Mouse (Mus musculus) ovary, postnatal 10 days (tissue): ENCODE data around the gene Trcg1.
"Not testable (repeated sequence)": the region's sequence is repeated elsewhere in the genome, so short reads cannot be mapped to it uniquely, and the experiment has no call there.

Source experiments
- DNase-seq: peaks from one replicate; pipeline ENCODE4 v3.0.0; 2022; ENCODE audit warnings: low spot score

Trcg1 gene

GRCm38 (mm10) chr9:57236256-57236655 lies at the start of gene Trcg1:
Gene Trcg1, plus strand, starts transcription at chr9:57236556.
- DNase-seq: no peak

GRCm38 (mm10) chr9:57196708-57197107 lies 39.6 kb upstream of the Trcg1 start:
- DNase-seq: no peak

DNA sequence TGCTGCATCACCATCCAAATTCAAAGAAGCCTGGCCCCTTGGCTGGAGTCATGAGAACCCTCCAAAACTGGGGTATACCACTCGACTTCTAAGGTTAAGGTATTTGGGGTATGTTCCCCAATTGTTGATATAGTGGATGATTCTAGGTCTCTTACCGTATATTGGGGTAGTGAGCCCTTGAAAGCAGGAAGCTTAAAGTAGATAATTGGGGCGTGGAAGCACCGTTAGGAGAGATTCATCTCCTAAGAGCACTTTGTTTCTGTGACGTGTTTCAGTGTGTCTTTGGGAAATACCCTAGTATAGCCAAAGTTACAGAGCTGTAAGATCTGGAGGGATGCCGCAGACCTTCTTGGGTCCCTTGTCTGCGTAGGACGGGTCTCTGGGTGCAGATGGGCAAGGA lies 38.9 kb upstream of the Trcg1 start:
- DNase-seq: no peak

GRCm38 (mm10) chr9:57202981-57203380 lies 33.4 kb upstream of the Trcg1 start:
- no peak for DNase-seq

GRCm38 (mm10) chr9:57203571-57203970 lies 32.8 kb upstream of the Trcg1 start:
- not testable (repeated sequence) for DNase-seq

DNA sequence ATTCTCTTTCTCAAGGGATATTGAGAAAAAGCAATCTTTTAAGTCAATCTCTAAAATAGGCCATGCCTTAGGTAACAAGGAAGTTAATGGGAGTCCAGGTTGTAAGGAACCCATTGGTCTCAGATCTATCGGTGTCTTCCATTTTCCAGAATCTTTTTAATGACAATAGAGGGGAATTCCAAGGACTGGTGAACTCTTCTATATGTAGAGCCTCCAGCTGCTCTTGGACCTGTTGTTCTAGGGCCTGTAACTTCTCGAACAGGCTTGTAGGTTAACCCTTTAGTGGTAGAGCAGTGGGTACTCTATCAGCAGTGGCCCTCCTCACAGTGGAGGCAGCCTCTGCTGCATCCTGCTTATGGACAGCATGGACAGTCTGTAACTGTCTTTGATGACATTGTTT lies 29.5 kb upstream of the Trcg1 start:
- no peak for DNase-seq

- no peak for DNase-seq
Measured at GRCm38 (mm10) chr9:57209316-57209715, 27.0 kb upstream of the Trcg1 start.

- DNase-seq: no peak
Measured at GRCm38 (mm10) chr9:57212448-57213222, 23.7 kb upstream of the Trcg1 start.

- no peak for DNase-seq
Measured at GRCm38 (mm10) chr9:57214500-57214899, 21.9 kb upstream of the Trcg1 start.

- DNase-seq: no peak
Measured at GRCm38 (mm10) chr9:57217220-57217619, 19.1 kb upstream of the Trcg1 start.

GRCm38 (mm10) chr9:57218776-57219175 lies 17.6 kb upstream of the Trcg1 start:
- no peak for DNase-seq

GRCm38 (mm10) chr9:57219511-57219910 lies 16.8 kb upstream of the Trcg1 start:
- no peak for DNase-seq

DNA sequence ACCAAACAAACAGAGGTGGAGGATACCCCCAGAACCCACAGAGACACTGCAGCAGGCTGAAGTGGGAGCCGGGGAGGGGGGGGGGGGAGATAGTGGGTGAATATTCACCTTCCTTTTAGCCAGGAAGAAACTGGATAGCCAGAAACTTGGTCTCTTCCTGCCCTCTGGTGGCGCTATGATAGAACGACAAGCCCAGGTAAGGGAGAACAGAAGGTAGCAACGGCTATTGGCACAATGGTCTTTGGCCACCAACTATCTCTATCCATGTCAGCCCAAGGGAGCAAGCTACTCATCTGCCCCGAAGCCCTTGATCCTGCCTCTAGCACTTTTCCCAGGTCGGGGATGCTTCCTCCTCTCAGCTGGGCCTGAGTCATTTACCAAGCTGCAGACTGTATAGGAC lies 16.0 kb upstream of the Trcg1 start:
- DNase-seq: no peak

- no peak for DNase-seq
Measured at GRCm38 (mm10) chr9:57223341-57223740, 13.0 kb upstream of the Trcg1 start.

DNA sequence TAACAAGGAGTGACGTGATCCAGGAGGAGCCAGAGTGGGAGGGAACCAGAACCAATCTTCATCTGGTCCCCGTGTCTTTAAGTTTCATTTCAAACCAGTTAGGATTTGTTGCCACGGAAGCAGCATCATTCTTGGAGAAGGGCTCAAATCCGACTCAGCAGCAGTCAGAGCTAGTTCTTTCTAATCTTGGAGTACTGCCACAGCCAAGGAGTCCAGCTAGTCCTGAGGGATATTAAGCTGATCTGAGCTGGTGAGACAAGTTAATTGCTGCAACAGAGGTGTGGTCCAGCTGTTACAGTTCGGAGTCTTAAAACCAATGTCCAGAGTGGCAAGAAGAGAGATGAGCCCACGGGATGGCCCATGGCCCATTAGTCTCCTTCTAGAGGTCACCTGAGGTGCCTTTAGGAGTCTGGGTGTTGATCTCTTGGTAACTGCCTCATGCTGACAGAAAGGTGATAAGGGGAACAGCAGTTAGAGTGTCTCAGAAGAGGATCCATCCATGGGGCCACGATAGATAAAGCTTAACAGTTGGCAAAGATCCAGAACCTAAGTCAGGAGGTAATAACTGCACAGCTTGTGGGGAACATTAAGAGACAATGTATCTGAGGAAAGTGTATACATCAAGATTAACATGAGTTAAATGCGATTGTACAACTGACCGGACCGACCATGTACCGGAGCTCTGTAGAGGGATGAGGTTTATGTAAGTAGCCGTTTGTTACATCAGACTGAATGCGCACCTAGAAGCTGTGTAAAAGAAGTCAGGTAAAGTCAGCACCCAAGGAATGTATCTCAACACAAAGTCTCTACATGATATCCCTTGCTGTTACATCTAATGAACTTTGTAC lies 10.4 kb upstream of the Trcg1 start:
- no peak for DNase-seq

DNA sequence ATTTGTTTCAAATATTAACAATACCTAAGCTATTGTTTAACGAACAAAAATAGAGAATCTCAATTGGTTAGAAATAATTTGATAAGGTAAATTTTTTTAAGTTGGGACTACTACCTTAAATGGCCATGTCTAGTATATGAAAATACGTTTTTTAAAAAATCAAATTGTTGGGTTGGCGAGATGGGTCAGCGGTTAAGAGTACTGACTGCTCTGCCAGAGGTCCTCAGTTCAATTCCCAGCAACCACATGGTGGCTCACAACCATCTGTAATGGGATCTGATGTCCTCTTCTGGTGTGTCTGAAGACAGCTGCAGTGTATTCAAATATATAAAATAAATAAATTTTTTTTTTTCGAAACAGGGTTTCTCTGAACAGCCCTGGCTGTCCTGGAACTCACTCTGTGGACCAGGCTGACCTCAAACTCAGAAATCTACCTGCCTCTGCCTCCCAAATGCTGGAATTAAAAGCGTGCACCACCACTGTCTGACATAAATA lies 9.7 kb upstream of the Trcg1 start:
- not testable (repeated sequence) for DNase-seq

GRCm38 (mm10) chr9:57227203-57227602 lies 9.2 kb upstream of the Trcg1 start:
- no peak for DNase-seq

DNA sequence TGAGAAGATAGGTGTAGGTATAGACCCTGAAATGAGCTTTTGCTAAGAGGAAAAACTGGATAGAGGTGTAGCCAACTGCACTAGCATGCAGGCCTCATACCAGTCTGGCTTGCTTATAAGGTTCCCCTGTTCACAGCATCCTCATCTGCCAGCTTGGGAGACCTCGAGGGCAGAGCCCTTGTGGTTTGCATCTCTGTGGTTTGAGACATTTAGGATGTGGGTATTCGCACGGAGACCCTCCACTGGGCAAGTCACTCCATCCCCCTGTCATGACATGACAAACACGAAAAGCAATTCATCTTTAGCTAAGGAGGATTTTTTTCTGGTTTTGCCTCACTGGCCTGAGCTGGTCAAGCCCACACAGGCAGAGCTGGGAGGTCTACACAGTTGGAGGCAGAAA lies 8.2 kb upstream of the Trcg1 start:
- DNase-seq: no peak

DNA sequence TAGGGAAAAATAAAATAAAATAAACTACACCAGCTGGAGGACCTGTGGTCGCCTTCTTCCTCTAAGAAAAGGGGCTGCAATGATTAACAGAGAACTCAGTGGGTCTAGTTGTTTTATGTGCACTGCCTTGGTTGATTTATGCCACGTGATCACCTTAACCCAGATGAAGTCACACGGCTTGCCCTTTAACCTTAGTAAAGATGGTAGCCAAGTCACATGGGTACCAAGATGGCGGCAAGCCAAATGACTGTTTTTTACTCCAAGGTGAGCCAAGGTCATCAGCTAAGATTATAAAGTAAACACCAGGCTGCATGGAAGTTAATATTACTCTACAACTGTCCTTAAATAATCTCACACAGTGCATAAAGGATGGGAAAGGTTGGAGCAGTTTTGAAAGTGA lies 6.6 kb upstream of the Trcg1 start:
- no peak for DNase-seq

- DNase-seq: no peak
Measured at GRCm38 (mm10) chr9:57230146-57230783, 6.1 kb upstream of the Trcg1 start.

DNA sequence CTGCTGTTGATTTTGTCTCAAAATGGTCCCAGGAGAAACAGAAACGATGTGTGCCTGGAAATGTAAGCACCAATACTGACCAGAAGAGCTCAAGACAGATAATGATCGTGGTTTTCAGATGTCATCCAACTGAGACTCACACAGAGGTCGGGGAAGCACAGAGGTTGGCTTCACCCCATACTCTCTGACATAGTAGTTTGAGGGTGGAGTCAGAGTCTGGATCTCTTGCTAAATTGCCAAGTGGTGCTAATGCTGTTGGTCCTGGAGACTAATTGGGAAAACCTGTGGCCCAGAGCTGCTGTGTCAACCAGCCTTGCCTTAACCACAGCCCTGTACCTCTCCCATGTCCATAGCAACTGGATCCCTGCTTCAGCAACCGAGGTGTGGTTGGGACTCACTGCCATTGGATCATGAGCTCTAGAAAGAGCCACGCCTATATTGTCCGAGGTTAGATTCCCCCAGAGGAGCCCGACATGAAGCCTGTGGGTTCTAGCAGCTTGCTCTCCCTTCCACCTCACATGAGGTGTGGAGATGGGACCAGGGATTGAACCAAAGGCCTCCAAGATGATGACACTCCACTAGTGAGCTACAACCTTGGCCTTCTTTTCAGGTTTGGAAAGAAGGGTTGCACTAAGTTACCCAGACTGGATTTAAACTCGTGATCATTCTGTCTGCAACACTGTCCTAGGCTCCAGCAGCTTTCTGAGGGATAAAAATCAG lies 4.7 kb upstream of the Trcg1 start:
- no peak for DNase-seq

- no peak for DNase-seq
Measured at GRCm38 (mm10) chr9:57232341-57232940, 3.9 kb upstream of the Trcg1 start.
